Mouse (Mus musculus): Measurements from ENCODE around the gene Tmem131.

Tmem131 gene

GRCm38 (mm10) chr1:36938348-36938747 lies 5.1 kb downstream of the Tmem131 start:
- no peak for DNase-seq

GRCm38 (mm10) chr1:36937648-36938047 lies 5.8 kb downstream of the Tmem131 start:
- DNase-seq = no peak

GRCm38 (mm10) chr1:36937015-36937414 lies 6.5 kb downstream of the Tmem131 start:
- no peak for DNase-seq

- no peak for DNase-seq
These were observed 6.9 kb downstream of the Tmem131 start for GRCm38 (mm10) chr1:36936567-36936966.

- DNase-seq = no peak
These were observed 8.7 kb downstream of the Tmem131 start for GRCm38 (mm10) chr1:36934778-36935177.

GRCm38 (mm10) chr1:36933965-36934585 lies 9.4 kb downstream of the Tmem131 start:
- no peak for DNase-seq

- DNase-seq = no peak
These were observed 11.2 kb downstream of the Tmem131 start for GRCm38 (mm10) chr1:36932231-36932630.

GRCm38 (mm10) chr1:36930911-36931310 lies 12.6 kb downstream of the Tmem131 start:
- DNase-seq = no peak

GRCm38 (mm10) chr1:36929996-36930395 lies 13.5 kb downstream of the Tmem131 start:
- DNase-seq = no peak

- no peak for DNase-seq
These were observed 14.8 kb downstream of the Tmem131 start for GRCm38 (mm10) chr1:36928357-36929330.

- no peak for DNase-seq
These were observed 15.9 kb downstream of the Tmem131 start for GRCm38 (mm10) chr1:36927569-36927968.

GRCm38 (mm10) chr1:36926738-36927137 lies 16.7 kb downstream of the Tmem131 start:
- no peak for DNase-seq

- no peak for DNase-seq
These were observed 17.2 kb downstream of the Tmem131 start for GRCm38 (mm10) chr1:36926246-36926645.

- no peak for DNase-seq
These were observed 17.7 kb downstream of the Tmem131 start for GRCm38 (mm10) chr1:36925781-36926180.

- no peak for DNase-seq
These were observed 18.6 kb downstream of the Tmem131 start for GRCm38 (mm10) chr1:36924853-36925252.

GRCm38 (mm10) chr1:36923911-36924310 lies 19.6 kb downstream of the Tmem131 start:
- no peak for DNase-seq

- no peak for DNase-seq
These were observed 20.6 kb downstream of the Tmem131 start for GRCm38 (mm10) chr1:36922623-36923421.

- DNase-seq = peak; percentile 47
These were observed 21.7 kb downstream of the Tmem131 start for GRCm38 (mm10) chr1:36921614-36922393.

GRCm38 (mm10) chr1:36920726-36921125 lies 22.7 kb downstream of the Tmem131 start:
- no peak for DNase-seq

- no peak for DNase-seq
These were observed 23.2 kb downstream of the Tmem131 start for GRCm38 (mm10) chr1:36920154-36920716.

- no peak for DNase-seq
These were observed 23.7 kb downstream of the Tmem131 start for GRCm38 (mm10) chr1:36919728-36920127.

- DNase-seq = no peak
These were observed 26.0 kb downstream of the Tmem131 start for GRCm38 (mm10) chr1:36917423-36917822.

Measured in retina, postnatal 1 day (tissue).